Mouse (Mus musculus): ENCODE measurements around the gene Dnah14. TPM values are rescaled to one million over a fixed set of nuclear protein-coding genes. Genes with fewer than 3 reads are reported as not detected.
A peak's percentile ranks its signal among the peaks of the same experiment; 100 is the strongest.

Gene Dnah14
- total and polyA plus RNA-seq, 2 experiments from 2014 or later: 0.10 to 0.68 TPM

DNA sequence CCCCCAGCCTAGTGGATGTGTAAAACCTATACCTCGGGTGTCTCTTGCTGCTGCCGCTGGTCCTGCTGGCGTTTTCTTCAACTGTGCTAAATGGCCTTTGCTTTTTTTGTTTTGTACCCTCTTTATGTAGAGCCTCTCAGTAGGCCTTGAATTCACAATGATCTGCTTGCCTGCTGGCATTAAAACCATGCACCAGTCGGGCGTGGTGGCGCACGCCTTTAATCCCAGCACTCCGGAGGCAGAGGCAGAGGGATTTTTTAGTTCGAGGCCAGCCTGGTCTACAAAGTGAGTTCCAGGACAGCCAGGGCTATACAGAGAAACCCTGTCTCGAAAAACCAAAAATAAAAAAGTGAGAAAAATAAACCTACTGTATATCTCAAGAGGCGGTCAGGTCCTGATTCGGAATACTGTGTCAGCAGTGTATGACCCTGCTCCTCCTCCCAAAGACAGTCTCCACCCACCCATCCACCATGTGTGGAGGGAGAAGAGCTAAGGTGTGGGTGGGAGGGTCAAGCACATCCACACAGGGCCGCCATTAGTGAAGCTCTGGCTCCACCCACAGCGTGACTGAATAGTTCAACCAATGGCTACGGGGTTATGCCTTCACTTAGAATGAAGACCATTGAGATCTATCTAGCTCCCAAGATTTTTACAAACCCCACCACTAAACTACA is 268.7 kb downstream of the Dnah14 start:
- Histone ChIP-seq H3K4me3 (ENCODE audit: low read depth, low read length) (no peak overlapping the region), H3K9me3 (ENCODE audit: low read length) (no peaks in the 10 kb centered on the region), H3K27me3 (ENCODE audit: insufficient read depth, low read length) (no peaks in the 10 kb centered on the region), H3K27ac (ENCODE audit: low read depth, low read length) (no peak overlapping the region), H3K36me3 (ENCODE audit: insufficient read depth) (no peaks in the 10 kb centered on the region), H3K9ac (no peak overlapping the region), H3K4me1 (ENCODE audit: insufficient read depth) (peaks cover 15% of the 10 kb centered on the region), H3K4me2 (ENCODE audit: low read depth) (no peak overlapping the region)
- DNase-seq: no peak
- ATAC-seq: no peak
- TF ChIP-seq CTCF (IDR thresholded peaks at IDR 0.05; ENCODE audit: low read depth): no peak
- WGBS: 65% methylated on average over 15 of the region's 15 CpGs

DNA sequence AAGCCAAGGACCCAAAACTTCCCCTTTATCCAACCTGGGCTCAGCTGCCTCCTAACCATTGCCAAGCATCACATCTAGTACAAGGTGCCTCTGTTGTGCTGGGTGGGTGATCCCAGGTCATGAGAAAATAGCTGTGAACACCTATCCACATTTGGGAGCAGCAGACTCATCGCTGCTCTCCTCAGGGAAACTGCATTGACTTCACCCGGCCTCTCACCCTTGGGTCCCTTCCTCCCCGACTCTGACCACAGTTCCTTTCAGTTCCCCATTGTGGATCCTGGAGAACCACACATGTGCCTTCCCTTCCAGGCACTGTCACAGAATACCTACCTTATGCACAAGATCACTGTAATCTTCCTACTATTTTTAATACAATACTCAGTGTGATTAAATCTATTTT is 269.4 kb downstream of the Dnah14 start:
- Histone ChIP-seq H3K9me3 (ENCODE audit: low read length) (no peaks in the 10 kb centered on the region), H3K9ac (no peak overlapping the region), H3K36me3 (ENCODE audit: insufficient read depth) (no peaks in the 10 kb centered on the region), H3K27me3 (ENCODE audit: insufficient read depth, low read length) (no peaks in the 10 kb centered on the region), H3K4me2 (ENCODE audit: low read depth) (no peak overlapping the region), H3K4me3 (ENCODE audit: low read depth, low read length) (no peak overlapping the region), H3K27ac (ENCODE audit: low read depth, low read length) (no peak overlapping the region), H3K4me1 (ENCODE audit: insufficient read depth) (peaks cover 9% of the 10 kb centered on the region)
- DNase-seq (no peak), ATAC-seq (no peak)
- TF ChIP-seq CTCF (IDR thresholded peaks at IDR 0.05; ENCODE audit: low read depth): no peak
- WGBS: 88% methylated on average over 3 of the region's 3 CpGs

DNA sequence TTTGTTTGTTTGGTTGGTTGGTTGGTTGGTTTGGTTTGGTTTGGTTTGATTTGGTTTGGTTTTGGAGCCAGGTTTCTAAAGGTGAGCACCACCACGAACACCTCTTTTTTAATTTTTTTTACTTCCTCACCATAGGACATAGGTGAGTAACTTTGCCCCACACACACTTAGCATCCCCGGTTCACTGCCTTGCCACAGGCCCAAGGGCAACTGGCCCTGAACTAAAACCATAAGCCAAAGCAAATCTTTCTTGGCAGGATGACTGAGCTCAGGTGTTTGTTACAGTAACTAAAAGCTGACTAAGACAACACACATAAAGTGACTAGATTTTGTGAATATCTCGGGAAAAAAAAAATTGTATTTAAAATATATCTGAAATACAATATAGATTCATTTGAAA is 271.0 kb downstream of the Dnah14 start:
- TF ChIP-seq CTCF (IDR thresholded peaks at IDR 0.05; ENCODE audit: low read depth): no peak
- Histone ChIP-seq H3K4me1 (ENCODE audit: insufficient read depth) (0 out of 2 replicates have a peak, but pooled peaks cover 4% of the 10 kb centered on the region), H3K9me3 (ENCODE audit: low read length) (no peaks in the 10 kb centered on the region), H3K4me2 (ENCODE audit: low read depth) (no peak overlapping the region), H3K36me3 (ENCODE audit: insufficient read depth) (no peaks in the 10 kb centered on the region), H3K9ac (no peak overlapping the region), H3K27me3 (ENCODE audit: insufficient read depth, low read length) (no peaks in the 10 kb centered on the region), H3K27ac (ENCODE audit: low read depth, low read length) (no peak overlapping the region), H3K4me3 (ENCODE audit: low read depth, low read length) (no peak overlapping the region)
- 91% methylated on average over 3 of the region's 3 CpGs for WGBS
- no peak for DNase-seq
- no peak for ATAC-seq

DNA sequence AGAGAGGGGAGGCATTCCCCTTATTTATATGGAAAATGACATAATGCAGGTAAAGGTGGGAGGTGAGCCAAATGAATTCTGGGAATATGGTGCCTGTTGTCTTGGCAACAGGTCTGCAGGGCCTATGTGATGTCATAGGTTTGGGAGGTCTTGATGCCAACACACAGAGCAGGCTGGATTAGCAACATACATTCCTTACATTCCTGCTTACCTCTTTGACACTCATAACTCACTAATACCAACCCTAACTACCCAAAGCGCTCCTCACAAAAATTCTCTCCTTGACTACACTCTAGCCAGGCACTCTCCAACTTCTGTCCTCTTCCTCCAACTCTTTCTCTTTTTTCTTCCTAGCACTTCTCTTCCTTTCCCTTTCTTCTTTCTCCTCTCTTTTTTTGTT is 271.9 kb downstream of the Dnah14 start:
- ATAC-seq: no peak
- DNase-seq: no peak
- 97% methylated on average over 1 of the region's 1 CpGs for whole genome bisulfite sequencing

DNA sequence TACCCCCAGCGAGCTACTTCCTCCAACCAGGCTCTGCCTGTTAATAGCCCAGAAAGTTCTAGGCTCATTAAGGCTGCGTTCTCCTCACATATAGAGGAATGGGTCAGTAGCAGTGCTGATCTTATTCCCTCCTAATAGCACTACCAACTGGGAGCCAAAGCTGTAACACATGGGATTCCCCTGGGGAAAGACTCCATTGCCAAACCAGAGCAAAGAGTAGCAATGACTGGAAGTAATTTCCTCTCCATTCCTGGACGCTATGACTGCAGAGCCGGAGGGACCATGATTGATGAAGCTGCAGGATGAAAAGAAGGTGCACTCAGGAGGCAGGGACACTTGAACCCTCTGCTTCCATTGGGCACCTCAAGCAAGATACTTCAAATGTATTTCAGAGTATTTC is 274.1 kb downstream of the Dnah14 start:
- no peak overlapping the region for H3K4me2 ChIP-seq (ENCODE audit: low read depth)
- H3K27me3 ChIP-seq (ENCODE audit: insufficient read depth, low read length): no peaks in the 10 kb centered on the region
- no peak overlapping the region for H3K27ac ChIP-seq (ENCODE audit: low read depth, low read length)
- ATAC-seq (no peak), DNase-seq (no peak)
- H3K9me3 ChIP-seq (ENCODE audit: low read length): no peaks in the 10 kb centered on the region
- 68% methylated on average over 4 of the region's 4 CpGs for WGBS
- no peaks in the 10 kb centered on the region for H3K4me1 ChIP-seq (ENCODE audit: insufficient read depth)
- no peak for TF ChIP-seq CTCF (IDR thresholded peaks at IDR 0.05; ENCODE audit: low read depth)
- H3K4me3 ChIP-seq (ENCODE audit: low read depth, low read length): no peak overlapping the region
- H3K36me3 ChIP-seq (ENCODE audit: insufficient read depth): no peaks in the 10 kb centered on the region
- H3K9ac ChIP-seq: no peak overlapping the region

More for the DNA sequence above, 271.9 kb downstream of the Dnah14 start:
- H3K4me3 ChIP-seq (ENCODE audit: low read depth, low read length): no peak overlapping the region
- no peak overlapping the region for H3K9ac ChIP-seq
- no peak for TF ChIP-seq CTCF (IDR thresholded peaks at IDR 0.05; ENCODE audit: low read depth)
- H3K27ac ChIP-seq (ENCODE audit: low read depth, low read length): no peak overlapping the region
- 0 out of 2 replicates have a peak, but pooled peaks cover 2% of the 10 kb centered on the region for H3K4me1 ChIP-seq (ENCODE audit: insufficient read depth)
- no peak overlapping the region for H3K4me2 ChIP-seq (ENCODE audit: low read depth)
- H3K27me3 ChIP-seq (ENCODE audit: insufficient read depth, low read length): no peaks in the 10 kb centered on the region
- H3K36me3 ChIP-seq (ENCODE audit: insufficient read depth): no peaks in the 10 kb centered on the region
- H3K9me3 ChIP-seq (ENCODE audit: low read length): no peaks in the 10 kb centered on the region

DNA sequence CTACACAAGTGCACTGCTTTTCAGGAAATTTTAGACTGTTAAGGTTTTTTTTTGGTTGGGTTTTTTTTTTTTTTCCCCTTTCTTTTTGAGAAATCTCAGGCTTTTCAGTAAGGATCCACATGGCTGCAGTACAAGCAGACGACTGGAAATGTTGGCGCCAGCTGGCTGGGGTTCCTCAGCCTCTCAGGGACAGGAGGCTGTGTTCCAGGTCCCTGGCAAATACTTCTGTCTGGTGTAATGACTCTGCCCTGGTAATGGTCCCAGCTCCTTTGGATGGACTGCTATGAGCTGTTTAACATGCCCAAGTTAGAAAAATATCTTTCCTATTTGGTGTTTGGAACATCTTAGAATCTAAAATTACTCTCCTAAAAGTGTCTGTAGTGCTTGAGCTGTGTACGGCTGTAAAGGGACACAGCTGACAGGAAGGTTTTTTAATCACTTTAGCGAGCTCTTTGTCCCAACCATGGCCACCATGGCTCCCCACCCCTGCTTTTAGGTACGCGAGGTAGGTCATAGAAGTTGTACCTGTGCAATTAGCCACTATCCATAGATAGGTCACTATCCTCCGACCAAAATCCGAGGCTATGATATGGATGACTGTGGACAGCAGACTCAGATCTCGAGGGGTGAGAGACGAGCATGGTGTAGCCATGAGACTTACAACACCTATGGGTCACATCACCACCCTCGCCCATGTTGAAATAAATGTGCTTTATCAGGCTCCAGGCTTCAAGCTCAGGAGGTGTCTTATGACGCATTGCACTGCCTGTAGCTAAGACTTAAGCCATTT is 275.4 kb downstream of the Dnah14 start:
- Histone ChIP-seq H3K4me3 (ENCODE audit: low read depth, low read length) (no peak overlapping the region), H3K9ac (no peak overlapping the region), H3K27me3 (ENCODE audit: insufficient read depth, low read length) (no peaks in the 10 kb centered on the region), H3K4me1 (ENCODE audit: insufficient read depth) (no peaks in the 10 kb centered on the region), H3K36me3 (ENCODE audit: insufficient read depth) (no peaks in the 10 kb centered on the region), H3K4me2 (ENCODE audit: low read depth) (no peak overlapping the region), H3K9me3 (ENCODE audit: low read length) (no peaks in the 10 kb centered on the region), H3K27ac (ENCODE audit: low read depth, low read length) (0 out of 2 replicates have a peak overlapping the region, but pooled peaks have one; percentile 11)
- DNase-seq (peak; percentile 84), ATAC-seq (peak; percentile 80)
- no peak for TF ChIP-seq CTCF (IDR thresholded peaks at IDR 0.05; ENCODE audit: low read depth)
- WGBS: 78% methylated on average over 12 of the region's 12 CpGs

DNA sequence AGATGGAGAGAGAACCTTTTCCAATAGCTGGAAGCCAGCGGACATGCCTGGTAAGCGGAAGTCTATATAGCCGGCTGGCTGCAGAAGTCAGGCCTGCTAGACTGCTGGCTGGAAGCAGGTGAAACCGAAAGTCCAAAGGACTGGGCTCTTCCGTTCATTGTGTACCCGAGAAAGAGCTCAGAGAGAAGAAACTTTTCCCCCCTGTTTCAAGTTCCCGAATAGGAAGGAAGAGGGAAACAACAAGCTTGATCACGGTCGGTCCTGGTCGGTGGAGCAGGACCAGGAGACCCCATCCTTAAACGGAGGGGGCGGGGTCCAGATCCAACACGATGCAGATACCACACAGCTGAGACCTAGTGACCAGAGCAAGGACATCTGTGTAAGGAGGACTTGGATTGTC is 276.1 kb downstream of the Dnah14 start:
- H3K27me3 ChIP-seq (ENCODE audit: insufficient read depth, low read length): no peaks in the 10 kb centered on the region
- H3K4me3 ChIP-seq (ENCODE audit: low read depth, low read length): no peak overlapping the region
- no peak for TF ChIP-seq CTCF (IDR thresholded peaks at IDR 0.05; ENCODE audit: low read depth)
- no peaks in the 10 kb centered on the region for H3K36me3 ChIP-seq (ENCODE audit: insufficient read depth)
- H3K27ac ChIP-seq (ENCODE audit: low read depth, low read length): no peak overlapping the region
- no peaks in the 10 kb centered on the region for H3K9me3 ChIP-seq (ENCODE audit: low read length)
- ATAC-seq (no peak), DNase-seq (no peak)
- 59% methylated on average over 13 of the region's 13 CpGs for WGBS
- H3K4me1 ChIP-seq (ENCODE audit: insufficient read depth): no peaks in the 10 kb centered on the region
- H3K4me2 ChIP-seq (ENCODE audit: low read depth): 0 out of 2 replicates have a peak overlapping the region, but pooled peaks have one; percentile 26
- no peak overlapping the region for H3K9ac ChIP-seq

All from forebrain, postnatal 0 days (tissue).